Mouse (Mus musculus): ENCODE results near the gene Zswim3. TPM values are rescaled to one million over a fixed set of nuclear protein-coding genes. Genes with fewer than 3 reads are reported as not detected.

The Zswim3 gene
- polyA plus RNA-seq, 1 experiment, result 18.0 TPM

DNA sequence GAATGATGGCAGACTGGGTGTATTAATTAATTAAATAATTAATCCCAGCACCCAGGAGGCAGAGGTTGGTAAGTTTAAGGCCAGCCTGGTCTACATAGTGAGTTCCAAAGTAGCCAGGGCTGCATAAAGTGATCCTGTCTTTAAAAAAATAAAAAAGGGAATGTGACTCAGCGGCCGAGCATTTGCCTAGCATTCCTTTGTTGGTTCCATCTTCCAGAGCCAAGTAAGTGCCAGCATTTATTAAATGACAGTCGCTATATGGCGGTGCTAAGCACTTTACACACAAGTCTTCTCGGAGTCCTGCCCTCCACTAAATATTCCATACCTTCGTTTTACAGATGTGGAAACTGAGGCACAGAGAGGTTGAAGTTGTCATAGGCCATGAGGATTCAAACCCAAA is 28.8 kb upstream of the Zswim3 start:
- no peak overlapping the region for H3K4me3 ChIP-seq (ENCODE audit: control insufficient read depth, low read depth, low read length)
- no peak overlapping the region for H3K27ac ChIP-seq (ENCODE audit: control insufficient read depth, insufficient read depth, low read depth, low read length)
- no peak for TF ChIP-seq POLR2A (IDR thresholded peaks at IDR 0.05; ENCODE audit: control insufficient read depth, low read depth, low read length)
- no peak for TF ChIP-seq CTCF (IDR thresholded peaks at IDR 0.05; ENCODE audit: control insufficient read depth, insufficient read depth, insufficient replicate concordance, low read depth, low read length)
- no peaks in the 10 kb centered on the region for H3K27me3 ChIP-seq (ENCODE audit: control insufficient read depth, insufficient read depth, low read length)
- H3K4me1 ChIP-seq (ENCODE audit: control insufficient read depth, insufficient read depth, low read length), result peaks cover 5% of the 10 kb centered on the region
- H3K36me3 ChIP-seq (ENCODE audit: control insufficient read depth, insufficient read depth, low read length), result peaks cover 3% of the 10 kb centered on the region

- no peaks in the 10 kb centered on the region for H3K27me3 ChIP-seq (ENCODE audit: control insufficient read depth, insufficient read depth, low read length)
- no peak overlapping the region for H3K4me3 ChIP-seq (ENCODE audit: control insufficient read depth, low read depth, low read length)
- H3K27ac ChIP-seq (ENCODE audit: control insufficient read depth, insufficient read depth, low read depth, low read length), result no peak overlapping the region
- peaks cover 1% of the 10 kb centered on the region for H3K36me3 ChIP-seq (ENCODE audit: control insufficient read depth, insufficient read depth, low read length)
- peaks cover 5% of the 10 kb centered on the region for H3K4me1 ChIP-seq (ENCODE audit: control insufficient read depth, insufficient read depth, low read length)
- TF ChIP-seq POLR2A (IDR thresholded peaks at IDR 0.05; ENCODE audit: control insufficient read depth, low read depth, low read length) (no peak), CTCF (IDR thresholded peaks at IDR 0.05; ENCODE audit: control insufficient read depth, insufficient read depth, insufficient replicate concordance, low read depth, low read length) (no peak)
These were observed 28.1 kb upstream of the Zswim3 start for GRCm38 (mm10) chr2:164776801-164777200.

- no peak overlapping the region for H3K4me3 ChIP-seq (ENCODE audit: control insufficient read depth, low read depth, low read length)
- TF ChIP-seq POLR2A (IDR thresholded peaks at IDR 0.05; ENCODE audit: control insufficient read depth, low read depth, low read length) (no peak), CTCF (IDR thresholded peaks at IDR 0.05; ENCODE audit: control insufficient read depth, insufficient read depth, insufficient replicate concordance, low read depth, low read length) (no peak)
- no peak overlapping the region for H3K27ac ChIP-seq (ENCODE audit: control insufficient read depth, insufficient read depth, low read depth, low read length)
- H3K4me1 ChIP-seq (ENCODE audit: control insufficient read depth, insufficient read depth, low read length), result peaks cover 5% of the 10 kb centered on the region
- no peaks in the 10 kb centered on the region for H3K27me3 ChIP-seq (ENCODE audit: control insufficient read depth, insufficient read depth, low read length)
- no peaks in the 10 kb centered on the region for H3K36me3 ChIP-seq (ENCODE audit: control insufficient read depth, insufficient read depth, low read length)
These were observed 27.5 kb upstream of the Zswim3 start for GRCm38 (mm10) chr2:164777246-164778014.

GRCm38 (mm10) chr2:164778015-164778287 is 26.9 kb upstream of the Zswim3 start:
- no peak overlapping the region for H3K27ac ChIP-seq (ENCODE audit: control insufficient read depth, insufficient read depth, low read depth, low read length)
- H3K36me3 ChIP-seq (ENCODE audit: control insufficient read depth, insufficient read depth, low read length), result no peaks in the 10 kb centered on the region
- H3K27me3 ChIP-seq (ENCODE audit: control insufficient read depth, insufficient read depth, low read length), result no peaks in the 10 kb centered on the region
- TF ChIP-seq CTCF (IDR thresholded peaks at IDR 0.05; ENCODE audit: control insufficient read depth, insufficient read depth, insufficient replicate concordance, low read depth, low read length) (no peak), POLR2A (IDR thresholded peaks at IDR 0.05; ENCODE audit: control insufficient read depth, low read depth, low read length) (no peak)
- peaks cover 5% of the 10 kb centered on the region for H3K4me1 ChIP-seq (ENCODE audit: control insufficient read depth, insufficient read depth, low read length)
- H3K4me3 ChIP-seq (ENCODE audit: control insufficient read depth, low read depth, low read length), result no peak overlapping the region

DNA sequence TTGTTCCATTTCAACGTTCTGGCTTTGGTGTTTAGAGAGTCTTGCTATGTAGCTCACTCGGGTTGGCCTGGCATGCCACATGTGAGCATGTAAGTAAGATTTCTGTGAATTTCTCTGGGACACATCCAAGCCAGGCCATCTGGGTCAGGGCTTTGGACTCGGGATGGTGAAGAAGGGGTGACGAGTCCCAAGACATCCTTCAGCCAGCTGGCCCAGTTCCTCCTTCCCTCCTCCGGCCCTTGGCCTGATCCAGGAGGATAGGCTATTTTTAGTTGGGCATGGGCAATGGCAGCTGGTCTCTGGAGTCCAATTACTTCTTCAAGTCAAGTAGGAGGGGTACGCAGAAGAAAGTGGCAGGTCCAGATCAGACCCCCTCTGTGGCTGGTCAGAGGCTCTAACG is 26.1 kb upstream of the Zswim3 start:
- H3K4me1 ChIP-seq (ENCODE audit: control insufficient read depth, insufficient read depth, low read length), result peaks cover 5% of the 10 kb centered on the region
- TF ChIP-seq POLR2A (IDR thresholded peaks at IDR 0.05; ENCODE audit: control insufficient read depth, low read depth, low read length) (no peak), CTCF (IDR thresholded peaks at IDR 0.05; ENCODE audit: control insufficient read depth, insufficient read depth, insufficient replicate concordance, low read depth, low read length) (no peak)

DNA sequence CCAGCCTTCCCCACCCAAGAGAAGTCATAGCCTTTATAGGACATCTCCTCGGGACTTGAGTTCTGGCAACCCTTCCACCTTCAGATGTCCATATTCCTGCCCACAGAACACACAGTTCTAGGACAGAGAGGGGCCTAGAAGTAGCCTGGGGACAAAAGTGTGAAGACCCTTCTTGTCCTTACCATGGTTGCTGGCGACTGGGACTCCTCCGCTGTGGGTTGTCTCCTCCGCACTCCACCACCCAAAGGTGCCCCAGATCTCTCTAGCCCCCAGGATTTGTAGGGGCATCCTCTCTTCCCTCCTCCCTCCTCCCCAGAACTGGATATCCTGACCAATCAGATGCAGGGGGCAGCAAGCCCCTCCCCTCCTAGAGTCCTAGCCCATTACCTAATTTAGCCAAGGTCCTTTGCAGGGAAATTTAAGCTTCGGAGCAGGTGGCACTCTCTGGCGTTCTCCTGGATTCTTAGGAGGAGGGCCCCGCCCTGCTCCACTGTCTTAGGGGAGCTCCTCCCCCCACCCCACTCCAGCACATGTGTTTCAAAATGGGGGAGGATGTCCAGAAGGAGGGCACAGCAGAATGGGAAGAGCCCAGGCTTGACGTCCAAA is 25.3 kb upstream of the Zswim3 start, which contains the start of gene Tnnc2:
Tnnc2 (minus strand) TSS at position 487 of the 606 bp plus-strand sequence.
- Histone ChIP-seq H3K36me3 (ENCODE audit: control insufficient read depth, insufficient read depth, low read length) (no peaks in the 10 kb centered on the region), H3K4me3 (ENCODE audit: control insufficient read depth, low read depth, low read length) (no peak within 1 kb of the TSS), H3K27me3 (ENCODE audit: control insufficient read depth, insufficient read depth, low read length) (no peaks in the 10 kb centered on the region), H3K4me1 (ENCODE audit: control insufficient read depth, insufficient read depth, low read length) (peaks cover 5% of the 10 kb centered on the region), H3K27ac (ENCODE audit: control insufficient read depth, insufficient read depth, low read depth, low read length) (no peak within 1 kb of the TSS)
- TF ChIP-seq POLR2A (IDR thresholded peaks at IDR 0.05; ENCODE audit: control insufficient read depth, low read depth, low read length) (no peak), CTCF (IDR thresholded peaks at IDR 0.05; ENCODE audit: control insufficient read depth, insufficient read depth, insufficient replicate concordance, low read depth, low read length) (no peak)

More for the DNA sequence above, 26.1 kb upstream of the Zswim3 start:
- no peaks in the 10 kb centered on the region for H3K36me3 ChIP-seq (ENCODE audit: control insufficient read depth, insufficient read depth, low read length)
- H3K27me3 ChIP-seq (ENCODE audit: control insufficient read depth, insufficient read depth, low read length), result no peaks in the 10 kb centered on the region
- H3K27ac ChIP-seq (ENCODE audit: control insufficient read depth, insufficient read depth, low read depth, low read length), result no peak overlapping the region
- H3K4me3 ChIP-seq (ENCODE audit: control insufficient read depth, low read depth, low read length), result no peak overlapping the region

- Histone ChIP-seq H3K27me3 (ENCODE audit: control insufficient read depth, insufficient read depth, low read length) (no peaks in the 10 kb centered on the region), H3K36me3 (ENCODE audit: control insufficient read depth, insufficient read depth, low read length) (no peaks in the 10 kb centered on the region), H3K27ac (ENCODE audit: control insufficient read depth, insufficient read depth, low read depth, low read length) (no peak overlapping the region), H3K4me1 (ENCODE audit: control insufficient read depth, insufficient read depth, low read length) (peaks cover 20% of the 10 kb centered on the region), H3K4me3 (ENCODE audit: control insufficient read depth, low read depth, low read length) (no peak overlapping the region)
- TF ChIP-seq POLR2A (IDR thresholded peaks at IDR 0.05; ENCODE audit: control insufficient read depth, low read depth, low read length) (no peak), CTCF (IDR thresholded peaks at IDR 0.05; ENCODE audit: control insufficient read depth, insufficient read depth, insufficient replicate concordance, low read depth, low read length) (no peak)
These were observed 23.0 kb upstream of the Zswim3 start for GRCm38 (mm10) chr2:164781876-164782275.
